Mouse (Mus musculus): ENCODE measurements around the gene Slfn5. TPM values are rescaled to one million over a fixed set of nuclear protein-coding genes. Genes with fewer than 3 reads are reported as not detected.

The Slfn5 gene
- 0.01 TPM in 1 of 2 replicates, not detected in the other for polyA plus RNA-seq (2012)

DNA sequence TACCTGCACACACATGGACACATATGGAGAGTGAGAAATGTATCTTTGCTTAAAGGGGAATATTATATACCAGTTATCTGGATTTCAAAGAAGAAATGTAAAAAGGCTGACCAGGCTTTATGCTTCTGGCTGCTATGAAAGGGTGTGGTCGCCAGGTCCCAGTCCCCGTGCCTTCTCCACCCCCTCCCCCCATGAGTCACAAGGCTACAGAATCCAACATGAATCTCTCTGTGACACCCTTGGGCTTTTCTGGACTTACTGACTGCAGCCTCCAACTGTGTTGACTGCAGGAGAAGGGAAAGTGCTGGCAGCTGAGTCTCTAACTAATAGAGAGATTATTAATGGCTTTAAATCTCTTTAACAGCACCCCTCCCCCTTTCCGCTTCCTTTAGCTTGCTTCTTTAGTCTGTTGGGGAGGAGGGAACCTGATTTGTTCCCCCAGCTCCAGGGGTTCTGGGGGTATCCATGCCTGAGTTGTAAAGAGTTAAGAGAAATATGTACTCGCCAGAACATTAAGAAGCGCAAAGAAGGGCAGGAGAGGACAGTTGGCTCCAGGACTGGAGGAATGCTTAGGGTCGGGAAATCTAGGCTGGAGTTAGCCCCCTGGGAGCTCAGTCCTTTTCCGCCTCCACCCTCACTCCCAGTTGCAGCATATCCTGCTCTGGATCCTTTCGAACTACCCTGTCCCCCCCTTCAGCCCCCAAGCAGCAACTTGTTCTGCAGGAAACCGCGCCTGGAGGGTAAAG lies at the start of gene Slfn5:
TSS of gene Slfn5 (plus strand) at position 614 of the 746 bp plus-strand sequence.
- H3K9me3 ChIP-seq (ENCODE audit: control insufficient read depth, low read length): no peaks in the 10 kb centered on the region
- peaks cover 6% of the 10 kb centered on the region for H3K4me1 ChIP-seq (ENCODE audit: control insufficient read depth)
- TF ChIP-seq TAL1 (IDR thresholded peaks at IDR 0.05; ENCODE audit: low read length): no peak
- TF ChIP-seq GATA1 (IDR thresholded peaks at IDR 0.05; ENCODE audit: low read length): no peak
- peaks cover 68% of the 10 kb centered on the region for H3K27me3 ChIP-seq (ENCODE audit: control insufficient read depth)
- no peak within 1 kb of the TSS for H3K4me3 ChIP-seq (replicated peaks)
- no peaks in the 10 kb centered on the region for H3K36me3 ChIP-seq (ENCODE audit: control insufficient read depth)

DNA sequence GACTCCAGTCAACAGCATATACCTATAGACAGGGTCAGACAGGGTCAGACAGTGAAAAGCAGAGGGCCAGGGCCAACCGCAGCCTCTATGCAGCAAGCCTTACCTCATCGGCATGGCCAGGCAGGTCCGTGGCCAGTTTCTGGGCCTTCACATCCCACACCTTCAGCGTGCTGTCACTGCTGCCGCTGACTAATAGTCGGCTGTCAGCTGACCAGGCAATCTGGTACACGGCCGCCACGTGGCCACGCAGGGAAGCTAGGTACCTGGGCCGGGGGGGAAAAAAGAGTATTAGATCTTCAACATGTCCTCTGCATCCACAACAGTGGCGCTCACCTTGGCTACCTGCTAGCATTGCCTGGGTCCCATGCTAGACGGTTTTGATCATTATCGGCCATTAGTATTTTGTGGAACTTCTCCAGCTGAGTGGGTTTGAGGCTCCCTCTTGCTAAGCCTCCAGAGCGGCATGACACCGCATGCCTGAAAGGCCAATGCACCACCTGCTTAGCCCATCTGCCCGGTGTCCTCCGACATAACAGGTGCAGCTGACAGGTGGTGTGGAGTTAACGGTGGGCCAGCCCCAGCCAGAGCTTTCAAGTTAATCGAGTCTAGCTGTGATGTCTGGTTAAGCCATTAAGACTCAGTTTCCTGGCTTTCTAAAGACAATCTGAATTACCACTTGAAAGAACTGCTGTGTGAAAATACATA lies 49.4 kb upstream of the Slfn5 start:
- Histone ChIP-seq H3K36me3 (ENCODE audit: control insufficient read depth) (peaks cover 69% of the 10 kb centered on the region), H3K4me1 (ENCODE audit: control insufficient read depth) (peaks cover 18% of the 10 kb centered on the region), H3K4me3 (replicated peaks) (no peak overlapping the region), H3K9me3 (ENCODE audit: control insufficient read depth, low read length) (no peaks in the 10 kb centered on the region), H3K27me3 (ENCODE audit: control insufficient read depth) (no peaks in the 10 kb centered on the region)
- TF ChIP-seq TAL1 (IDR thresholded peaks at IDR 0.05; ENCODE audit: low read length) (no peak), GATA1 (IDR thresholded peaks at IDR 0.05; ENCODE audit: low read length) (no peak)

GRCm38 (mm10) chr11:82904952-82905351 lies 46.2 kb upstream of the Slfn5 start:
- no peaks in the 10 kb centered on the region for H3K9me3 ChIP-seq (ENCODE audit: control insufficient read depth, low read length)
- no peak for TF ChIP-seq TAL1 (IDR thresholded peaks at IDR 0.05; ENCODE audit: low read length)
- no peak for TF ChIP-seq GATA1 (IDR thresholded peaks at IDR 0.05; ENCODE audit: low read length)
- no peaks in the 10 kb centered on the region for H3K27me3 ChIP-seq (ENCODE audit: control insufficient read depth)
- peaks cover 62% of the 10 kb centered on the region for H3K36me3 ChIP-seq (ENCODE audit: control insufficient read depth)
- peaks cover 33% of the 10 kb centered on the region for H3K4me1 ChIP-seq (ENCODE audit: control insufficient read depth)
- H3K4me3 ChIP-seq (replicated peaks): no peak overlapping the region

- no peak for TF ChIP-seq TAL1 (IDR thresholded peaks at IDR 0.05; ENCODE audit: low read length)
- no peak for TF ChIP-seq GATA1 (IDR thresholded peaks at IDR 0.05; ENCODE audit: low read length)
- peaks cover 6% of the 10 kb centered on the region for H3K27me3 ChIP-seq (ENCODE audit: control insufficient read depth)
Observed at GRCm38 (mm10) chr11:82905816-82906215, 45.3 kb upstream of the Slfn5 start.

DNA sequence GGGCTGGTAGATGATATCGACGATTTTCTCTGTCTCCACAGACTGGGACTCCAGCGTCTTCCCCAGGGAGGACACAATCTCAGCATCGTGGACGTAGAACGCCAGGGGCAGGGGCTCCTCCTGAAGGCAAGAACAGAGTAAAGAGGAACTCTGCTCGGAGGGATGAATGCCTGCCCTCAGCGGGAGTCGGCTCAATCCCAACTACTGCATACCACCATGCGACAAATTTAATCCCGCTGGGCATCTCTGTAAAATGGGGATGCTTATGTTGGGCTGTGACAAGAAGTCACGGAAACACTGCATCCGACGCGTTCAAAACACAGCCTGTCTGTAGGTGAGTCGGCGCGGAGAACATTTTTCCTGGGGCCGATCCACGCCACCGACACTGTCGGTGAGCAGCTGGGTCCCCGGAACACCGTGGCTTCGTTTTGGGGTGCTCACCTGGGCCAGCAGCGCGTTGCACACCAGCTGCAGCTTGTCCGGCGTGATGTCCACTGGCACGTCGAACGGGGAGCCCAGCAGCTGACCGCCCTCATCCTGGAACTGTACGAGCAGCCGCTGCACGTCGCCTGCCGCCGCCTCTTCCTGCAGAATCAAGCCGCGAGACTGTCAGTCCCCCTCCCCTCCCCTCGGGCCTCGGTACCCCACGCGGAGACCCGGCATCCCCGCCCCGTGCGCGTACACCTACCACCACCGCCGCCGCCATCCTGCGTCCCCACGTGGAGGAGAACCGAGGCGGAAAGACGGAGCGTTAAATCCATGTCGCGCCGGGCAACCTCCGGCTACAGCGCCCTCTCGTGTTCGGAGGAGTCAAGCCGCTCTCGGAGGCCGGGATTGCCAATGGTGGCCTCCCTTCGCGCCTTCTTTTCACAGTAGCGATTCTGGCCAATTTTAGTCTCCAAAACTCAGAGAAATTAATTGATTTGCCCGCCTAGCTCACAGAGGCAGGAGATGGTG lies 43.2 kb upstream of the Slfn5 start, which contains the start of gene Nle1:
TSS of gene Nle1 (minus strand) at position 761 of the 957 bp plus-strand sequence.
- H3K27me3 ChIP-seq (ENCODE audit: control insufficient read depth): peaks cover 19% of the 10 kb centered on the region
- H3K9me3 ChIP-seq (ENCODE audit: control insufficient read depth, low read length): no peaks in the 10 kb centered on the region
- H3K4me1 ChIP-seq (ENCODE audit: control insufficient read depth): peaks cover 34% of the 10 kb centered on the region
- no peak for TF ChIP-seq TAL1 (IDR thresholded peaks at IDR 0.05; ENCODE audit: low read length)
- no peak for TF ChIP-seq GATA1 (IDR thresholded peaks at IDR 0.05; ENCODE audit: low read length)
- peak within 1 kb of the TSS; percentile 72 for H3K4me3 ChIP-seq (replicated peaks)
- peaks cover 35% of the 10 kb centered on the region for H3K36me3 ChIP-seq (ENCODE audit: control insufficient read depth)

More at GRCm38 (mm10) chr11:82905816-82906215, 45.3 kb upstream of the Slfn5 start:
- Histone ChIP-seq H3K36me3 (ENCODE audit: control insufficient read depth) (peaks cover 53% of the 10 kb centered on the region), H3K4me1 (ENCODE audit: control insufficient read depth) (peaks cover 33% of the 10 kb centered on the region), H3K9me3 (ENCODE audit: control insufficient read depth, low read length) (no peaks in the 10 kb centered on the region), H3K4me3 (replicated peaks) (no peak overlapping the region)

GRCm38 (mm10) chr11:82908608-82908989 lies 42.5 kb upstream of the Slfn5 start:
- H3K27me3 ChIP-seq (ENCODE audit: control insufficient read depth): peaks cover 25% of the 10 kb centered on the region
- peaks cover 34% of the 10 kb centered on the region for H3K4me1 ChIP-seq (ENCODE audit: control insufficient read depth)
- H3K9me3 ChIP-seq (ENCODE audit: control insufficient read depth, low read length): no peaks in the 10 kb centered on the region
- no peak for TF ChIP-seq GATA1 (IDR thresholded peaks at IDR 0.05; ENCODE audit: low read length)
- TF ChIP-seq TAL1 (IDR thresholded peaks at IDR 0.05; ENCODE audit: low read length): no peak
- H3K4me3 ChIP-seq (replicated peaks): peak overlapping the region; percentile 72
- peaks cover 28% of the 10 kb centered on the region for H3K36me3 ChIP-seq (ENCODE audit: control insufficient read depth)

GRCm38 (mm10) chr11:82910250-82910649 lies 40.9 kb upstream of the Slfn5 start, which contains the start of gene Unc45b:
Unc45b (plus strand) TSS chr11:82910550.
- peaks cover 12% of the 10 kb centered on the region for H3K36me3 ChIP-seq (ENCODE audit: control insufficient read depth)

GRCm38 (mm10) chr11:82910679-82911389 lies 40.3 kb upstream of the Slfn5 start:
- no peak for TF ChIP-seq TAL1 (IDR thresholded peaks at IDR 0.05; ENCODE audit: low read length)
- TF ChIP-seq GATA1 (IDR thresholded peaks at IDR 0.05; ENCODE audit: low read length): no peak
- peaks cover 33% of the 10 kb centered on the region for H3K27me3 ChIP-seq (ENCODE audit: control insufficient read depth)
- H3K4me1 ChIP-seq (ENCODE audit: control insufficient read depth): peaks cover 32% of the 10 kb centered on the region
- no peaks in the 10 kb centered on the region for H3K9me3 ChIP-seq (ENCODE audit: control insufficient read depth, low read length)
- no peak overlapping the region for H3K4me3 ChIP-seq (replicated peaks)
- H3K36me3 ChIP-seq (ENCODE audit: control insufficient read depth): peaks cover 6% of the 10 kb centered on the region

More at GRCm38 (mm10) chr11:82910250-82910649, 40.9 kb upstream of the Slfn5 start, which contains the start of gene Unc45b:
- H3K4me3 ChIP-seq (replicated peaks): no peak within 1 kb of the TSS
- TF ChIP-seq TAL1 (IDR thresholded peaks at IDR 0.05; ENCODE audit: low read length): no peak
- TF ChIP-seq GATA1 (IDR thresholded peaks at IDR 0.05; ENCODE audit: low read length): no peak
- H3K9me3 ChIP-seq (ENCODE audit: control insufficient read depth, low read length): no peaks in the 10 kb centered on the region
- peaks cover 37% of the 10 kb centered on the region for H3K4me1 ChIP-seq (ENCODE audit: control insufficient read depth)
- peaks cover 33% of the 10 kb centered on the region for H3K27me3 ChIP-seq (ENCODE audit: control insufficient read depth)
